Mouse (Mus musculus): ENCODE data around the gene Adam17. TPM values are rescaled to one million over a fixed set of nuclear protein-coding genes. Genes with fewer than 3 reads are reported as not detected.

Gene Adam17
- polyA plus RNA-seq, 1 experiment from 2014 or later, result 24.2 TPM

GRCm38 (mm10) chr12:21305741-21306140, 67.7 kb downstream of the Adam17 start:
- no peak overlapping the region for H3K4me3 ChIP-seq
- ATAC-seq (ENCODE audit: extremely low read depth, insufficient number of reproducible peaks, low FRiP score, low TSS enrichment), result no peak
- H3K9ac ChIP-seq, result no peak overlapping the region
- H3K27me3 ChIP-seq (replicated peaks), result no peaks in the 10 kb centered on the region
- WGBS, result 86% methylated on average over 4 of the region's 4 CpGs
- no peak overlapping the region for H3K27ac ChIP-seq (replicated peaks)
- no peak overlapping the region for H3K4me2 ChIP-seq
- H3K36me3 ChIP-seq, result peaks cover 96% of the 10 kb centered on the region
- H3K4me1 ChIP-seq, result no peaks in the 10 kb centered on the region
- no peaks in the 10 kb centered on the region for H3K9me3 ChIP-seq

GRCm38 (mm10) chr12:21302361-21302783, 71.1 kb downstream of the Adam17 start:
- H3K36me3 ChIP-seq, result peaks cover 94% of the 10 kb centered on the region
- H3K9me3 ChIP-seq, result no peaks in the 10 kb centered on the region
- H3K27me3 ChIP-seq (replicated peaks), result no peaks in the 10 kb centered on the region
- no peak overlapping the region for H3K4me3 ChIP-seq
- H3K4me1 ChIP-seq, result no peaks in the 10 kb centered on the region
- 0 out of 2 replicates have a peak overlapping the region, but pooled peaks have one; percentile 28 for H3K27ac ChIP-seq (replicated peaks)
- ATAC-seq (ENCODE audit: extremely low read depth, insufficient number of reproducible peaks, low FRiP score, low TSS enrichment), result no peak
- WGBS, result 71% methylated on average over 5 of the region's 5 CpGs
- H3K4me2 ChIP-seq, result no peak overlapping the region
- H3K9ac ChIP-seq, result no peak overlapping the region

GRCm38 (mm10) chr12:21301932-21302331, 71.5 kb downstream of the Adam17 start:
- no peaks in the 10 kb centered on the region for H3K9me3 ChIP-seq
- no peaks in the 10 kb centered on the region for H3K27me3 ChIP-seq (replicated peaks)
- H3K4me2 ChIP-seq, result no peak overlapping the region
- 85% methylated on average over 8 of the region's 8 CpGs for WGBS
- no peak for ATAC-seq (ENCODE audit: extremely low read depth, insufficient number of reproducible peaks, low FRiP score, low TSS enrichment)
- H3K36me3 ChIP-seq, result peaks cover 94% of the 10 kb centered on the region
- no peak overlapping the region for H3K9ac ChIP-seq
- no peaks in the 10 kb centered on the region for H3K4me1 ChIP-seq
- H3K4me3 ChIP-seq, result no peak overlapping the region
- H3K27ac ChIP-seq (replicated peaks), result 0 out of 2 replicates have a peak overlapping the region, but pooled peaks have one; percentile 28

GRCm38 (mm10) chr12:21301324-21301723, 72.1 kb downstream of the Adam17 start:
- no peak overlapping the region for H3K4me2 ChIP-seq
- no peaks in the 10 kb centered on the region for H3K4me1 ChIP-seq
- no peaks in the 10 kb centered on the region for H3K9me3 ChIP-seq
- no peak for ATAC-seq (ENCODE audit: extremely low read depth, insufficient number of reproducible peaks, low FRiP score, low TSS enrichment)
- H3K27me3 ChIP-seq (replicated peaks), result no peaks in the 10 kb centered on the region
- H3K36me3 ChIP-seq, result peaks cover 94% of the 10 kb centered on the region
- no peak overlapping the region for H3K4me3 ChIP-seq
- no peak overlapping the region for H3K9ac ChIP-seq
- WGBS, result 65% methylated on average over 7 of the region's 7 CpGs
- no peak overlapping the region for H3K27ac ChIP-seq (replicated peaks)

- no peak for ATAC-seq (ENCODE audit: extremely low read depth, insufficient number of reproducible peaks, low FRiP score, low TSS enrichment)
- Histone ChIP-seq H3K27me3 (replicated peaks) (no peaks in the 10 kb centered on the region), H3K4me3 (no peak overlapping the region), H3K9me3 (no peaks in the 10 kb centered on the region), H3K36me3 (peaks cover 95% of the 10 kb centered on the region), H3K4me2 (no peak overlapping the region), H3K27ac (replicated peaks) (no peak overlapping the region), H3K4me1 (no peaks in the 10 kb centered on the region), H3K9ac (no peak overlapping the region)
- 86% methylated on average over 11 of the region's 11 CpGs for WGBS
Observed at GRCm38 (mm10) chr12:21298856-21299255, 74.6 kb downstream of the Adam17 start.

- Histone ChIP-seq H3K36me3 (peaks cover 51% of the 10 kb centered on the region), H3K4me3 (no peak overlapping the region), H3K27me3 (replicated peaks) (no peaks in the 10 kb centered on the region), H3K4me2 (no peak overlapping the region), H3K27ac (replicated peaks) (no peak overlapping the region), H3K9ac (no peak overlapping the region), H3K9me3 (no peaks in the 10 kb centered on the region), H3K4me1 (peaks cover 28% of the 10 kb centered on the region)
- 82% methylated on average over 6 of the region's 6 CpGs for WGBS
- ATAC-seq (ENCODE audit: extremely low read depth, insufficient number of reproducible peaks, low FRiP score, low TSS enrichment), result no peak
Observed at GRCm38 (mm10) chr12:21289651-21290050, 83.8 kb downstream of the Adam17 start.

- Histone ChIP-seq H3K4me1 (peaks cover 28% of the 10 kb centered on the region), H3K4me3 (no peak overlapping the region), H3K9ac (no peak overlapping the region), H3K9me3 (no peaks in the 10 kb centered on the region), H3K4me2 (no peak overlapping the region), H3K27me3 (replicated peaks) (no peaks in the 10 kb centered on the region), H3K27ac (replicated peaks) (peak overlapping the region; percentile 38; the same call in 1 of the 2 replicates), H3K36me3 (peaks cover 43% of the 10 kb centered on the region)
- WGBS, result 70% methylated on average over 3 of the region's 3 CpGs
- ATAC-seq (ENCODE audit: extremely low read depth, insufficient number of reproducible peaks, low FRiP score, low TSS enrichment), result no peak
Observed at GRCm38 (mm10) chr12:21288716-21289395, 84.6 kb downstream of the Adam17 start.

- Histone ChIP-seq H3K36me3 (peaks cover 24% of the 10 kb centered on the region), H3K4me3 (peak overlapping the region; percentile 95), H3K4me1 (peaks cover 28% of the 10 kb centered on the region), H3K27ac (replicated peaks) (peak overlapping the region; percentile 88), H3K27me3 (replicated peaks) (no peaks in the 10 kb centered on the region), H3K9ac (peak overlapping the region; percentile 98), H3K9me3 (no peaks in the 10 kb centered on the region), H3K4me2 (peak overlapping the region; percentile 90)
- no peak for ATAC-seq (ENCODE audit: extremely low read depth, insufficient number of reproducible peaks, low FRiP score, low TSS enrichment)
- 32% methylated on average over 18 of the region's 18 CpGs for WGBS
Observed at GRCm38 (mm10) chr12:21286712-21287650, 86.5 kb downstream of the Adam17 start.

- peak within 1 kb of the TSS; percentile 95 for H3K4me3 ChIP-seq
- H3K27me3 ChIP-seq (replicated peaks), result no peaks in the 10 kb centered on the region
- H3K9ac ChIP-seq, result peak within 1 kb of the TSS; percentile 98
- H3K9me3 ChIP-seq, result no peaks in the 10 kb centered on the region
- H3K27ac ChIP-seq (replicated peaks), result peak within 1 kb of the TSS; percentile 88
- peaks cover 19% of the 10 kb centered on the region for H3K36me3 ChIP-seq
- H3K4me1 ChIP-seq, result peaks cover 28% of the 10 kb centered on the region
- H3K4me2 ChIP-seq, result peak within 1 kb of the TSS; percentile 90
- 0% methylated on average over 28 of the region's 28 CpGs for WGBS
- peak; percentile 91; the same call in 1 of the 2 replicates for ATAC-seq (ENCODE audit: extremely low read depth, insufficient number of reproducible peaks, low FRiP score, low TSS enrichment)
Observed at GRCm38 (mm10) chr12:21286243-21286622, 87.2 kb downstream of the Adam17 start, which contains the start of gene Itgb1bp1. Gene Itgb1bp1, minus strand, starts transcription at chr12:21286284.

- Histone ChIP-seq H3K27ac (replicated peaks) (peak overlapping the region; percentile 88), H3K4me1 (peaks cover 28% of the 10 kb centered on the region), H3K4me2 (peak overlapping the region; percentile 90), H3K4me3 (peak overlapping the region; percentile 95), H3K36me3 (peaks cover 14% of the 10 kb centered on the region), H3K9ac (peak overlapping the region; percentile 98), H3K9me3 (no peaks in the 10 kb centered on the region), H3K27me3 (replicated peaks) (no peaks in the 10 kb centered on the region)
- ATAC-seq (ENCODE audit: extremely low read depth, insufficient number of reproducible peaks, low FRiP score, low TSS enrichment), result peak; percentile 4
- WGBS, result under 1% methylated on average over 39 of the region's 47 CpGs
Observed at GRCm38 (mm10) chr12:21285508-21286242, 87.8 kb downstream of the Adam17 start.

Measured in heart, embryonic 13.5 days (tissue).